Mouse (Mus musculus) left cerebral cortex, adult 8-10 months (tissue): ENCODE measurements around the gene Rbm47. TPM values are rescaled to one million over a fixed set of nuclear protein-coding genes. Genes with fewer than 3 reads are reported as not detected.
"Not testable (repeated sequence)": the region's sequence is repeated elsewhere in the genome, so short reads cannot be mapped to it uniquely, and the experiment has no call there.

Experiments
- DNase-seq, 2 experiments: peaks; one replicate each; pipeline ENCODE4 v3.0.0; 2022; ENCODE audit warnings: low spot score in 2 of 2
- total RNA-seq, 4 experiments: library from RNA; stranded (reverse); gene quantifications; 2 replicates each; pipeline ENCODE4 v1.2.4; 2022

Gene Rbm47
- total RNA-seq, 4 experiments from 2014 or later: 0.70 to 3.3 (median 1.9) TPM

DNA sequence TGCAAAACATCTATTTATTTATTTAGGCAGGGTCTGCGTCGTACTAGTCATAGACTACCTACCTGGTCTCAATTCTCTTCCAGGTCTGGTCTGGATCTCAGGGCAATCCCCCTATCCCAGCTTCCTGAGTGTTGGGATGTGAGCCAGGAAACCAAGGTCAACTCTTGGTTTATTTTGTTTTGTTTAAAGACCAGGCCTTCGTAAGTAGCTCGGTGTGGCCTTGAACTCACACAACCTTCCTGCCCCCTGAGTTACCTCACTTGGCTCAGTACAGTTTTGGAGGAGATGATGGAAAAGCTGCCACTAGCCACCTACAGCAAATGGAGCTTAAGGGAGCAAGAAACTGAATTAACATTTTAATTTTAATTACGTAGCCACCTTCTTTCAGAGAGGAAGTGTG, 144.7 kb downstream of the Rbm47 start:
- DNase-seq: no peak

- DNase-seq: no peak
These were observed 145.7 kb downstream of the Rbm47 start for GRCm38 (mm10) chr5:66027206-66027605.

DNA sequence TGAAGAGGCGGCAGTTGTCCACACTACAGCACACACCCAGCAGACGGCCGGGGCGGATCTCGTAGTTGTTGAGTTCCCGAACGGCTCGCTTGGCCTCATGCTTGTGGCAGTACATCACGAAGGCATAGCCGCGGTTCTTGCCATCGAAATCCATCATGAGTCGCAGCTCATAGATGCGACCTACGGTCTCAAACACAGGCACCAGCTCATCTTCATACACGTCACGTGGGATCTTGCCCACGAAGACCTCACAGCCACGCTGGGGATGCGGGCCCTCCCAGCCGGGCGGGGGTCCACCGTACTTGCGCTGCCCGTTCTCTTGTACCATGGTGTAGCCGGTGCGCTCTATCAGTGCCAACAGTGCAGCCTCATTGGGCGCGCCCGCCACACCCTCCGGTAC, 146.1 kb downstream of the Rbm47 start:
- DNase-seq: no peak

GRCm38 (mm10) chr5:66015449-66015961, 157.4 kb downstream of the Rbm47 start:
- DNase-seq: no peak

- DNase-seq: no peak
These were observed 158.5 kb downstream of the Rbm47 start for GRCm38 (mm10) chr5:66014437-66014836.

GRCm38 (mm10) chr5:66013999-66014398, 158.9 kb downstream of the Rbm47 start:
- no peak for DNase-seq

DNA sequence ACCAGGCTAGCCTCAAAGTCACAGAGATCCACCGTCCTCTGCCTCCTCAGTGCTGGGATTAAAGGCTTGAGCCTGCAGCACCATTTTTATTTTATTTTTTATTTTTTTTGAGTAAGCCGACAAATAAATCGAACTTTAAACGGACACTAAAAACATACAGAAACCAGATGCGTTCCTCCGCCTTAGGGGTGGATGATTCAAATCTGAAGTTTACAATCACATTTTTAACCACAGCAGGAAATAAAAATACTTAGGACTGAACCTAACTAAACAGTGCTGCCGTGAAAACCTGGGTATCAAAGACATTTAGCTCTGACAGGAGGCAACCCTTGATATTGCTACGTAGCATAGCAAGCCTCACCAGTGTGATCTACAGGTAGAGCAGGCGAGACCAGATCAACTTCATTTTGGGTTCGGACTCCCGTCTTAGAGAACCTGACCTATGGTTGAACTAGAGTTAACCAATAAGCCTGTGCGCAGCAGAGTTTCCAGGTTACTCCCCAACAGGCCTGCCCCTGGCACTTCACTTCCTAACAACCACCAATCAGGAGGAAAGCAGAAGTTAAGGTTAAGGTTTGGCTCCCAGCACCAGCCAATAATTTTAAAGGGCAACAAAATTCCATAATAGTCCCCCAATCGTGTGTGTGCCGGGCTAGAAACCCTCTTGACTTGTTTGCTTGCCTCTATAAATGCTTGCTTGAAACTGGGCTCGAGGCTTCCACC, 164.5 kb downstream of the Rbm47 start:
- DNase-seq: no peak

- DNase-seq: no peak
These were observed 167.8 kb downstream of the Rbm47 start for GRCm38 (mm10) chr5:66005041-66005678.

- DNase-seq: no peak
These were observed 168.6 kb downstream of the Rbm47 start, which contains the start of gene 9130230L23Rik for GRCm38 (mm10) chr5:66004134-66004925. 9130230L23Rik (minus strand) TSS chr5:66004285.

- no peak for DNase-seq
These were observed 171.7 kb downstream of the Rbm47 start for GRCm38 (mm10) chr5:66001232-66001631.

DNA sequence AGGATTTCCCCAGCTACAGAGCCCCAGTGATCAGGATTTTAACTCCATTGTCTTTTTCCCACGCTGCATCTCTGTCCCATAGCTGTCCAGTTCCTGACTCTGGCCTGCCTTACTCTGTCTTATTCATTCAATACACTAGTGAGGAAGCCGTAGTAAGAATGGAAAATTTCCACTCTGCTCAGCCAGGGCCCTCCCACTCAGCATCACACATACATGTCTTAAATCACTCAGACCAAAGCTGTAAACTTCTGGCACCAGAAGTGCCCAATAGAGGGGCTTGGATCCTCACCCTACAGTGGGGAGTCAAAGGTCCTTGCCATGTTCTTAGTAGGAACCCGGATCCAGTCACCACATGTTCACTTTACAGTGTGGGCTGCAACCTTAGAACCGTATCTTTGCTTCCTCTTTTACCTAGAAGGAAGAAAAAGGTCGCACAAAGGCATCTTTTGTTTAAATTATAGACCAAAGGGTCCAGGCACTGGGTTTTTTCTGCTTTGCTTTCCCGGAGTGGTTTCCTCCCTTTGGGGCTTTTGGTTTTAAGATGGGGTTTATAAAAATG, 172.3 kb downstream of the Rbm47 start:
- DNase-seq: no peak

DNA sequence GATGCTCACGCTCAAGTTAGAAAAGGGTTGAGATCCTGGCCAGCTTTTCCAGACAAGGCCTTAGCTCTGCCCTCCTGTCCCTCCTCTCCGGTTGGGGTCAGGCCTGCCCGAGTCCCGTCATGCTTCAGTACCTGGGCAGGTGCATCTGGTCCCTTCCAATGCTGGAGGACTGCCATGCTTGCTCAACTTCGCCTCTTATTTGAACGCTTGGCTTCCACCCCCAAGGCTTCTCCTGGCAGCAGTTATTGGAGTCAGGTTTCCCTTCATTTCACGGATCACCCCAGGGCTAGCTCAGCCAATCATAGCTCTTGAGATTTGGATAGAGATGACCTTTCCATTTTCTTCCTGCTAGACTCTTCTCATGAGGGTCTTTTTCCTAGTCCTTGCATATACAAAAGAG, 172.8 kb downstream of the Rbm47 start:
- no peak for DNase-seq

DNA sequence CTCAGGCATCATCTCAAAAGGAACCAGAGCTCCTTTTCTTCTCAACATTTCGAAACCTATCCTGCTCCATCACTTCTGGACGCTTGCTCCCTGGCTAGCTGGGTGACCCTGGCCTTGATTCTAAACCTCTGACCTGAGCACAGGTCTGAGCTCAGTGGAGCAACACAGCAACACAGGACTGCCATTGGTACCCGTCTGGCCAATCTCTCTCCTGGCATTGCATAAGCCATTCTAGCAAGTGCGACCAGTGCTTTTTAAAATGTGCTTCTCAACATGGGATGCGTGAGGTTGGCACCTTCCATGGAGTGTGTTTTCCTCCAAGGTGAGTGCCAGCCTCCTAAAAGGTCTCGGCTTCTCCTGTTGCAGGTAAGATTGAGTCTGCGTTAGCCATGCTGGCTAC, 173.8 kb downstream of the Rbm47 start:
- DNase-seq: no peak

DNA sequence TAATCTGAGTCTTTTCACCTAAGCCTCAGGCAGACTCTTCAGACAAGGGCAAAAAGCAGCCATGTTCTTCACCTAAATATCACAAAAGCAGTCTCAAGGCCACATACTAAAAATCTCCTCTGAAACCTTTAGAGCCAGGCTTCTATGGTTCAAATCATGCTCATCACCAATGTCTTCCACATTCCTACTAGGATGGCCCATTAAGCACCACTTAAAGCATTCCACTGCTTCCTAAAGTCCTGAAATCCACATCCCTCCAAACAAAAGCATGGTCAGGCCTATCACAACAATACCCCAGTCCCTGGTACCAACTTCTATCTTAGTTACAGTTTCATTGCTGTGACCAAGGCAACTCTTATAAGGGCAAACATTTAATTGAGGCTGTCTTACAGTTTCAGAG, 175.1 kb downstream of the Rbm47 start:
- no peak for DNase-seq

DNA sequence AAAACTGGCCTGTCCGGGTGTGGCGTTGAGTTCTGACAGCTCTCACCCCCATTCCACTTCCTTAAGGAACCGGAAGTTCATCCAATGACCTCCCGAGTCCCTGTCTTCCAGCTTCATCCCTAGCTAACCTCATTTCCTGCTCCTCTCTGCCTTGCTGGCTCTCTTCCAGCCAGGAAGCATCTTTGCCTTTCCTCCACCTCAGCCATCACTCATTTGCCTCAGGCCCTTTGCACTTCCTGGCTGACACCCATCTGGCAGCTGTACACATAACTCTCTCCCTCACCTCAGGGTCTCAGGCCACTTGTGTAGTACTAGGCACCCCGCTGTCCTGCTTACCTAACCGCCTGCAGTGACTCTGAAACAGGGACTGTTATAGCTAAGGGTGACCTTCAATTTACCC, 178.3 kb downstream of the Rbm47 start:
- DNase-seq: no peak

GRCm38 (mm10) chr5:65991191-65991590, 181.7 kb downstream of the Rbm47 start:
- no peak for DNase-seq

GRCm38 (mm10) chr5:65987004-65987403, 185.9 kb downstream of the Rbm47 start:
- DNase-seq: not testable (repeated sequence)

GRCm38 (mm10) chr5:65986426-65986825, 186.5 kb downstream of the Rbm47 start:
- DNase-seq: no peak

GRCm38 (mm10) chr5:65975731-65976130, 197.2 kb downstream of the Rbm47 start:
- no peak for DNase-seq

GRCm38 (mm10) chr5:65973189-65973588, 199.7 kb downstream of the Rbm47 start:
- DNase-seq: no peak

- DNase-seq: no peak
These were observed 204.9 kb downstream of the Rbm47 start for GRCm38 (mm10) chr5:65968004-65968403.

DNA sequence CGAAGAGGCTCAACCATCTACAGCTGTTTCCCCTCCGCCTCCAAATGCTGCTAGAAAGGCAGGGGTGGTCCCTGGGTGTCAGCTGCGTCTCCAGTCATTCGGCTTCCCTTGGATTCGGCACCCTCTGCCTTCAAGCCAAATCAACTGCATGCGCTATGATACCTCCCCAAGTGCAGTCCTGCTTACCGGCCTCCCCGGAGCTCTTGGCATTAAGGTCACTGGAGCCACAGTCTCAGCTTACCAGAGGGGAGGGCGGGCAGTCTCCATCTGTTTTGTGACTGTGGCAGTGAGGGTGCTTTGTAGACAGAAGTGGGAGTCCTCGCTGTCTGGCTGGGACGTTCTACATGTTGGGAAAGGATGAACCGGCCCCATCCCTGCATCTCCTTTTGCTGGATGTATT, 205.8 kb downstream of the Rbm47 start:
- DNase-seq: no peak
